Mouse (Mus musculus): Measurements from ENCODE around the gene Ints4. TPM values are rescaled to one million over a fixed set of nuclear protein-coding genes. Genes with fewer than 3 reads are reported as not detected.

Ints4 gene
- total RNA-seq, 2 experiments from 2014 or later = 31.8 to 34.8 TPM

DNA sequence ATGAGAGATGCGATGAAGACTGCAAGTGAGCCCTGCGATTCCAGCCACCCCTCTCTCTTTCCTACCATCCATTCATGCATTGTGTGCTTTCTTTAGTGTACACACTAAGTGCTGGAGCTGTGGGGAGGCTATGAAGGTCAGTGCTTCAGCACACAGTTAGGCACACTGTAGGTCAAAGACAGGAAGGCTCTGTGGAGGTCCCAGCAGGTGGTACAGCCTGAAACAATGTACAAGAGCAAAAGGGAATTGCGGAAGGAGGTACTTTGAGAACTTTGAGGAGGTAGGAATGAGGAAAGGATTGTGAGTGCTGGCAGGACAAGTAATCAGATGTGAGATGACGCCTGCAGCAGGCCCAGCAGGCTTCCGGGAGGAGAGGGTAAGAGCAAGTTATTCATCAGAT lies 54.8 kb downstream of the Ints4 start:
- intact Hi-C loops (cut with DNase I) = no loop called here

DNA sequence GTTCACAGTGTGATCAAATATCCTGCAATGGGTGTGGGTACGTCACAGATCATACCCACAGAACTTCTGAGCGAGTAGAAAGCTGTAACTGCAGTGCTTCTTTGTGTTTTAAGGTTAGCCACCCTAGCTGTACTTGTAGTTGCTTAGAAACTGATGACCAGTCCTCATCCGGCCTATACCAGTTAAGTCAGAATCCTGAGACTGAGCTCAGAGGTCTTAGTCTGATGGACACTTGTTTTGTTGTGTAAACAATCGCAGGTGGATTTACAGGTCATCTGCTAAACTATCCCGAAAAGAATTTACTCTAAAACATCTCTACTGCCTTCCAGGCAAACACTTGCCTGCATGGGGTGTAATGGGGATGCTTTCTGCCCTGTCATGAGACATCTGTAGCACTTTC lies 55.8 kb downstream of the Ints4 start:
- no peak for DNase-seq

More for the DNA sequence above, 54.8 kb downstream of the Ints4 start:
- DNase-seq = no peak

DNA sequence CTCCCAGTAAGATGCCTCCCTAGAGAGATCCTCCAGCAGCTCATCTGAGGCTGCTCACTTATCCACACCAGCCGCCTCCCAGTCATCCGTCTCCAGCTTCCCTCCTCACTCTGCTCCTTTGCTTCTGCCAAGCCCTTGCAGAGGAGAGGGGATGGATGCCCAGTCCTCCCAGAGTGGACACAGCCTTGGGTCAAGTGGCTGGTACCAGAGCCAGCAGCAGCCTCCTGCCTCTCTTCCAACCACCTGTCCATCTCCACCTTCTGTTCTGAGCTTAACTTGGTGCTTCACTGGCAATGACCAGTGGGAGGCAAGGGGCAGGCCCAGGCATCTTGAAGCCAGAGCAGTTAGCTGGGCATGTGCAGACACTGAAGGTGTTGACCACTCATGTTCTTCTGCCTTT lies 65.7 kb downstream of the Ints4 start:
- intact Hi-C loops (cut with DNase I) = no loop called here

More for the DNA sequence above, 55.8 kb downstream of the Ints4 start:
- intact Hi-C loops (cut with DNase I) = no loop called here

DNA sequence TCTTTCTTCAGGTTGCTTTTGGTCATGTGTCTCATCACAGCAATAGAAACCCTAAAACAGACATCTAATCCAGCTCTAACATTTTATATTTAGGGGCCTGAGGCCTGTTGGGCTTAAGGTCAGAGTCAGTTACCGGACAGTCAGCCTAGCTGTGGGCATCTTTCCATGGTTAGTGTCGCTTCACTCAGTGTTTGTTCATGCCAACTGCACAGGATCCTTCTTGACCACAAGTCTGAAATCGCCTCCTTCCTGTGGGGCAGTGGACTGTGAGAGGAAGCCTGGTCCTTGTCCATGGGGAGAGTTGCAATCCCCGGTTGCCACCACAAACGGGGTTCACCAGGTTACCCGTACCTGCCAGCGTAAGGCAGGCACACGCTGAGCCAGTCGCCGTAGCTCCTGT lies 68.5 kb downstream of the Ints4 start:
- DNase-seq = no peak
- intact Hi-C loops (cut with DNase I) = no loop called here

More for the DNA sequence above, 65.7 kb downstream of the Ints4 start:
- peak; percentile 7 for DNase-seq

DNA sequence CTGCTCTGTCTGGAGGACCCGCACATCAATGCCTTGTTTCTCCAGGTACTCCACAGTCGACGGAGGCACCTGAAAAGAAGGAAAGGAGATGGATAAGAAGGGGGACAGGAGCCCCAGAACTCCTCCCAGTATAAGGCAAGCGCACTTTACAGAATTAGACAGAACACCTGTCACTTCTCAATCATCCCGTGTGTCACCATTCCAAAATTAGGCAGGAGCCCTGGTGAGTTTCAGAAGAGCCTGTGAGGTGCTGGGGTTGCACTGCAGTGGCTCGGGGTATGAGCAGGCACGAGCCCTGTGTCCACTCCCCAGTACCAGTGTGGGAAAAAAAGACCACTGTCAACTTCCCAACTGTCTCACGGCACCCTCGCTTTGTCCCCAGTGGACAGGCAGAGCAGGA lies 69.9 kb downstream of the Ints4 start:
- no peak for DNase-seq
- intact Hi-C loops (cut with DNase I) = no loop called here

DNA sequence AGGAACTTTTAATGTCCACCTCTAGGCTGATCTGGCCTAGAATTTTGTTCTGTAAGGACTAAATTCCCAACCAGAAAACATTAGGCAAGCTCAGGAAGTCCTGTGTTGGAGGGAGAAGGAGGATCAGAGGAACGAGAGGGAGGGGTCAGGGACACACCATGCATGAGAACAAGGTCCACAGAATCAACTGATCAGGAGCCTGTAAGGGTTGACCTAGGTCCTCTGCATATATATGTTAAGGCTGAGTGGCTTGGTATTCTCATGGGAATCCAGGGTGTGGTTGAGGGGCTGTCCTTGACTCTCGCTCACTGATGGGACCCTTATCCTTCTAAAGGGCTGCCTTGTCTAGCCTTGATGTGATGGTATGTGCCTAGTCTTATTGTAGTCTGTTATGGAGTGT lies 82.8 kb downstream of the Ints4 start:
- intact Hi-C loops (cut with DNase I) = no loop called here

DNA sequence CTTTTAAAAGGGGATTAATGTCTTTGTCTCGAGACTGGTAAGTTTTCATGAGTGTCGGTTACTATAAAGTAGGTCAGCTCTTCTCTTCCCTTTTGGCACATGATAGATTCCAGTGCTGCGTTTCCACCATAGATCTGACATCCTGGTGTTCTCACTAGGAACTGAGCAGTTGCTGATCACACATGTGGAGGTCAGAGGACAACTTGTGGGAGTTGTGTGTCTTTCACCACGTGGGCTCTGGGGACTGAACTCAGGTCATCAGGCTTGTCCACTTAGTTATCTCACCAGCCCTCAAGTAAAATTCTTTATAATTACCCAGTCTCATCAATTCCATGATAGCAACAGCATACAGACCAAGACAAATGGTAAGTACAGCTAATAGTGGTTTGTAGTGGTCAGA lies 88.6 kb downstream of the Ints4 start:
- no peak for DNase-seq
- intact Hi-C loops (cut with DNase I) = no loop called here

More for the DNA sequence above, 82.8 kb downstream of the Ints4 start:
- DNase-seq = no peak

DNA sequence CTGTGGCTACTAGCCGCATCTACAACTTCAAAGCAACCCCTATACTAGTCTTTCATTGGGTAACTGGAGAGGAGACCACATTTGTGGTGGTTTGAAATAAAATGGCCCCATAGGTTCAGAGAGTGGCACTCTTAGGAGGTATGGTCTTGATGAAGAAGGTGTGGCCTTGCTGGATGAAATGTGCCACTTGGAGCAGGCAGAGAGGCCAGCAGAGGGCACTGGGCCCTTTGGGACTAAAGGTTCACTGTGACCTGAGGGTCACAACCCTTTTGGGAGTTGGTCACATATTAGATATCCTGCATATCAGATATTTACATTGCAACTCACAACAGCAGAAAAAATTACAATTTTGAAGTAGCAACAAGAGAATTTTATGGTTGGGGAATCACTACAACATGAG lies 89.6 kb downstream of the Ints4 start:
- intact Hi-C loops (cut with DNase I) = loop anchor here (10.0 kb wide), 1 partner anchor 66 kb away; no protein-coding TSS in a partner anchor
- DNase-seq = no peak

DNA sequence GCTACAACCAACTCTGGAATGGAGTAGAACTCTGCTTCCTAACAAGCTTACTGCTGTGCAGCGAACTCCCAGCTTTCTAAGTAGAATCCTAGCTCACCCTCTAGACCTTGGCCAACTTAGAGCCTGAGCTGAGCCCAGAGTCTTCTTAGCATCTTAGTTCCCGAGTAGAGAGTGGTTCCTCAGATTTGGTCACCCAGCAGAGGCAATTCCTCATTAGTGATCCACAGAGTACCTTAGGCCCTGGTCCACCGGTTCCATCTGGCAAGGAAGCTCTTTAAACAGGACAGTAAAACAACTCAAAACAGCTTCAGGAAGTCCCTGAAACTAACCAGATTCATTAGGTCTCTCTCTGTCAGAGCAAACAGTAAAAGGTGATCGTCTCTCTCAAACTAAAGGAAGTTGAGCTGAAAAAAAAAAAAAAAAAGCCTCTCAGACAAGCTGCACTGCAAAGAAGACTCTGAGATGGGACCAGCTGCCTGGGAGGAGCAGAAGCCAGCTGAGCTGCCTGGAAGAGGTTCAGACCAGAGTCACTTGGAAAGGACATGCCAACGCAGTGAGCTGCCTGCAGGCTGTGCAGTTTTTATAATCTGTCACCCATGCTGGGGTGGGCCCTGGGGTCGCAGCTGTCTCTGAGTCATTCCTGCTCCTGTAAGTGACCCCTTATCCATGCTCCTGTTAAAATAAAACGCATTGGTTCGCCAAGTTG lies 97.8 kb downstream of the Ints4 start:
- DNase-seq = peak; percentile 62

DNA sequence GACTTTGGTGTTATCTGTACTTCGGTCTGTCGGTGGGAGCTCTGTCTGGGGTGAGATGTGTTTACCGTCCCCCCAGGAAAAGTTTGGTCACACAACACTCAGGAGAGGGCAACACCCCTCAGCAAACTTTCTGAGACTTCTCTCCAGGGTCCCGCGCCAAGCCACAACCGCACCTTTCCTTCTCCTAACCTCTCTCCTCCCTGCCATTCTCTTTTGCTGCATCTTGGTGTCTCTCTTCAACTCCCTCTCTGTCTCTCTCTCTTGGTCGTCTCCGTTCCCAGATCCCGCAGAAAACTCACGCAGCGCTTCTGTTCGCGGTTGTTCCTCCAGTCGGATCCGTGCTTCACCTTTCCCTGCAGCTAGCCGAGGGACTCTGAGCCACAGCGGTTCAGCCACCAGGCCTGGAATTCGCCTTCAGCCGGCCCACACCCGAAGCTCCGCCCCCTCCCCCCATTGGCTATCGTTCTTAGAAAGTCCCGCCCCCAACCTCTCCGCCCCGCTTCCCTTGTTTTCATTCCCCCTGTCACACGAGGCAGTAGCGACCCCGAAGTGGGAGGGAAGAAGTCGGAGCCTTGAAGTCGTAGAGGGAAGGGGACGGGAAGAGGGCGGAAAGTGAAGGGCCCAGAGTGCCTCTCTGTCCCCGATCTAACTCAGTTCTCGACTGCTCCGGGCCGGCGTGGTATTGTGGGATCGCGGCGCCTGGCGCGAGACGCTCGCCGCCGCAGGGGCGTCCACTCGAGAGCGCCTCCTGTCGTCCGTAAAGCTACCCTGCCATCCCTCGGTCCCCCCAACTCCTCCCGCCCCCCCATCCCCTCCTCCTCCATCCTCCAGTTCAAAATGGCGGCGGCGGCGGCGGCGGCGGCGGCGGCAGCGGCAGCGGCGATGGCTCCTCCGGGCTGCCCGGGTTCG lies 98.6 kb downstream of the Ints4 start, which contains the start of the genes Aamdc and Rsf1:
Aamdc (minus strand) TSS at position 431 of the 909 bp plus-strand sequence.
Rsf1 (plus strand) TSS at position 823 of the 909 bp plus-strand sequence.
- intact Hi-C loops (cut with DNase I) = loop anchor here (5.0 to 10.0 kb wide), 2 partner anchors 75 to 152 kb away; no protein-coding TSS in a partner anchor

More for the DNA sequence above, 97.8 kb downstream of the Ints4 start:
- intact Hi-C loops (cut with DNase I) = loop anchor here (5.0 to 10.0 kb wide), 2 partner anchors 74 to 151 kb away; no protein-coding TSS in a partner anchor

DNA sequence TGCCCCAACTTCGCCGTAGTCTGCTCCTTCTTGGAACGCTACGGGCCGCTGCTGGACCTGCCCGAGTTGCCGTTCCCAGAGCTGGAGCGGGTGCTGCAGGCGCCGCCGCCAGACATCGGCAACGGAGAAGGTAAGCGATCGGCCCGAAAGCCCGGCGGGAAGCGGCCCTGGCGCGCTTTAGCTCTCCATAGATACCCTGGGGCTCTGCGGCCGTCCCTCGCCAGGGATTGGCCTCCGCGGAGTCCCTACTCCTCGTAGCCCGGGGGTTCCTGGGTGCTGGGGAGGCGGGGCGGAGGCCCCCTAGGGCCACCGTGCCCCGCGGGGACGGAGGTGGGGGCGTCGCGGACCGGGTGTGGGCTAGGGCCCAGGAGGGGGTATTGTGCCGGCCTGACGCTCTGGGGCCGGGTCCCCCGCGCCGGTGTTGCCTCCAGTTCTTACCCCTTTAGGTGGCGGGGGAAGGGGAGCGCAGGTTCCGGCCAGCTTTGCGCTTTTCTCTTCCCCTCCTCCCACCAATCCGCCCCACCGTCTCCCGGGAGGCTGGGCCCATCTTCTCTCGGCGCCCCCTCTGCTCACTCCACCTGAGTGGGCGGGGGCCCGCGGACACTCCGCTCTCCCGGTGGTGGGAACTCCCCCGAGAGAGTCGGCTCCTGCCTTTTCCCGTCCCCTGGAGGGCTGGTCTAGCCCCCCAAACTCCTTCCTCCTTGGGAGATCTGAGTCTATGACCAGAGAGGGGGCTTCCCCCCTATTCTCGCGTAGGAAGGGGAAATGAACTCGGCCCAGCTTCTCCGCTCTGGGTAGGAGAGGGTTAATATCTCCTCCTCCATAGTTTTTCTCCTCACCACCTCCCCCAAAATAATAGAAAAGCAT lies 99.5 kb downstream of the Ints4 start:
- peak; percentile 58 for DNase-seq
- intact Hi-C loops (cut with DNase I) = loop anchor here (5.0 to 10.0 kb wide), 3 partner anchors 75 to 153 kb away; no protein-coding TSS in a partner anchor

More for the DNA sequence above, 98.6 kb downstream of the Ints4 start, which contains the start of the genes Aamdc and Rsf1:
- peak; percentile 97 for DNase-seq

DNA sequence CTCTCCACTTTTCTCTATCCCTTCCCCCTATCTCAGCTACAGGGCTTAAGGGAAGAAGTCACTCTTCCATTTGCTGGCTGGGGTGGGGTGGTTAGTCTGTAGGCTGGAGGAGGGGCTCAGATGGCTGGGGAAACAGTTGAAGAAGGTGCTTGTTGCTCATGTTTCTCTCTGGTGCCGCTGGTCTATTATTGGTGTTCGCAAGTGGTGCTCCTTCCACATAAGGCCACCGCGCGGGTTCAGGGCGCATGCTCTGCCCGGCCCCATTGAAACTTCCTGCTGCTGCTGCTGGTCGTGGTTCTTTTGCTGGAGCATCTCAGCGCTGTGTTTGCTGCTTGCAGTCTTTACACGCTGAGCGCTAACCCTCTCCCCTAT lies 100.1 kb downstream of the Ints4 start:
- intact Hi-C loops (cut with DNase I) = loop anchor here (10.0 kb wide), 1 partner anchor 94 kb away; no protein-coding TSS in a partner anchor
- peak; percentile 83 for DNase-seq

DNA sequence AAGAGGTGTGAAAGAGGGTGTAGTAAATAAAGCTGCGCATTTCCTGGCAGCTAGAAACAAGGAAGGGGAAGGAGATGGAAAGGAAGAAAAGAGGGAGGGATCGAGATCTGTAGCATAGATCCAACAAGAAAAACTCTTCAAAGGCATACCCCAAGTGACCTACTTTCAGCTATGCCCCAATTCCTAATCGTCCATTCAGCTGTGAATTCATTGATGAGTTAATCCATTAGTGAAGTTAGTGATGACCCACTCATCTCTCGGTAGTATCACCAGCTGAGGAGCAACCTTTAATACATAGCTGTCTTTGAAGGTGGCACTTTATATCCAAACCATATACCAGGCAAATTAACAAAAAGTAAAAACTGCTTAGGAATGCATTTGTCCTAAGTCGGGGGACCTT lies 107.8 kb downstream of the Ints4 start:
- intact Hi-C loops (cut with DNase I) = loop anchor here (10.0 kb wide), 1 partner anchor 86 kb away; no protein-coding TSS in a partner anchor
- no peak for DNase-seq

DNA sequence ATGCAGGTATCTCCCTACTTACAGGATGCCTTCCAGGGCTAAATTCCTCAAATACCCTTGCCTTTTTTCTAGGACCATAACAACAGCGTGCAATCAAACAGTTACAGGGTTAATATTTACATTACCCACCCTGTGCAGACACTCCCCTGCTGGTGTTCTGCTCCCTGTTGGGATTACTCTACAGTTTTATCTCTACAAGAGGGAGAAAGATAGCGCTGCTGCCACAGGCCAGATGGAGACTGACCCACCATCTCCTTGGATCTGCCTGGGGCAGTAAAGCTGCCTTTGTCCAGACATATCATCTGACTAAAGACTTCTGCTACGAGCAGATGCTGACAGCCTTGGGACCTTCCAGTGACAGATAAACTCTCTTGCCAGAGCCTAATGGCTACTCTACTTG lies 109.7 kb downstream of the Ints4 start:
- intact Hi-C loops (cut with DNase I) = no loop called here
- no peak for DNase-seq

Other genes with a start within 250 kb of the Ints4 start
- 10 to 100 TPM; 12.9 to 13.8 TPM for gene Usp35, start 148.9 kb upstream of the Ints4 start, total RNA-seq (2021)
- gene Kctd21, start 148.6 kb upstream of the Ints4 start, total RNA-seq (2021) = 1 to 10 TPM; 5.0 to 5.8 TPM
- 10 to 100 TPM in 1 of 2 experiments, 1 to 10 TPM in 1; 9.4 to 12.4 TPM for gene Alg8, start 109.3 kb upstream of the Ints4 start, total RNA-seq (2021)
- 100 to 1,000 TPM; 249 to 255 TPM for gene Ndufc2, start 81.0 kb upstream of the Ints4 start, total RNA-seq (2021)
- gene Thrsp, start 63.2 kb upstream of the Ints4 start, total RNA-seq (2021) = 1 to 10 TPM; 2.4 to 2.6 TPM
- 1 to 10 TPM in 1 of 2 experiments, under 1 TPM in 1; 0.93 to 1.1 TPM for gene Kctd14, start 29.6 kb upstream of the Ints4 start, total RNA-seq (2021)
- gene Aamdc, start 98.5 kb downstream of the Ints4 start, total RNA-seq (2021) = 10 to 100 TPM; 22.2 to 26.2 TPM
- gene Rsf1, start 98.9 kb downstream of the Ints4 start, total RNA-seq (2021) = 10 to 100 TPM; 42.4 to 45.6 TPM
- 10 to 100 TPM; 80.1 to 81.3 TPM for gene Clns1a, start 215.7 kb downstream of the Ints4 start, total RNA-seq (2021)